Mouse (Mus musculus) midbrain, postnatal 0 days (tissue): ENCODE data around the gene Snx15. TPM values are rescaled to one million over a fixed set of nuclear protein-coding genes. Genes with fewer than 3 reads are reported as not detected.

Experiments used
- ATAC-seq: fragments of 200-750 bp; cut with Nextera tagmentation; 2 replicates; pipeline ENCODE4 v1.8.0; 2017; ENCODE audit warnings: moderate number of reproducible peaks, mild to moderate bottlenecking, moderate TSS enrichment, moderate library complexity; ENCODE audit not compliant: low FRiP score
- DNase-seq: peaks from one replicate; pipeline ENCODE4 v3.0.0-alpha.2; 2015; ENCODE audit warnings: low spot score
- H3K27ac ChIP-seq: fragments of 300-500 bp; sonication (generic); 2 replicates; pipeline ENCODE4 v1.5.1; 2014; ENCODE audit warnings: low read depth, mild to moderate bottlenecking, low read length, mixed read lengths
- H3K27me3 ChIP-seq: fragments of 300-500 bp; sonication (generic); 2 replicates; pipeline ENCODE4 v1.6.1; 2014; ENCODE audit warnings: low read length, control low read depth, mixed read lengths; ENCODE audit not compliant: insufficient read depth
- H3K36me3 ChIP-seq: fragments of 300-500 bp; sonication (generic); 2 replicates; pipeline ENCODE4 v1.6.1; 2014; ENCODE audit warnings: low read length, control low read depth, mixed read lengths; ENCODE audit not compliant: insufficient read depth
- H3K4me1 ChIP-seq: fragments of 300-500 bp; sonication (generic); 2 replicates; pipeline ENCODE4 v1.6.1; 2014; ENCODE audit warnings: mild to moderate bottlenecking, control low read depth, antibody characterized with exemption, low read length, mixed read lengths; ENCODE audit not compliant: insufficient read depth
- H3K4me2 ChIP-seq: fragments of 300-500 bp; sonication (generic); 2 replicates; pipeline ENCODE4 v1.6.1; 2014; ENCODE audit warnings: low read depth, mild to moderate bottlenecking, low read length, mixed read lengths; ENCODE audit not compliant: poor library complexity, severe bottlenecking
- H3K4me3 ChIP-seq: fragments of 300-500 bp; sonication (generic); 2 replicates; pipeline ENCODE4 v1.5.1; 2014; ENCODE audit warnings: low read depth, mild to moderate bottlenecking, low read length, moderate library complexity
- H3K9ac ChIP-seq: fragments of 300-500 bp; sonication (generic); replicated peaks from 2 replicates; pipeline ENCODE4 v1.6.1; 2014; ENCODE audit warnings: mild to moderate bottlenecking, low read length, moderate library complexity, mixed read lengths; ENCODE audit not compliant: poor library complexity, severe bottlenecking
- H3K9me3 ChIP-seq: fragments of 300-500 bp; sonication (generic); 2 replicates; pipeline ENCODE4 v1.6.1; 2016; ENCODE audit warnings: low read length, control low read depth
- CTCF ChIP-seq: IDR thresholded peaks from 2 replicates; pipeline ENCODE4 v1.5.1; 2016; ENCODE audit warnings: antibody characterized with exemption, mild to moderate bottlenecking
- WGBS: fragments of 180-500 bp; shearing (Covaris S2); extraction: QIAGEN DNeasy Blood & Tissue Kit; methylation state at CpG from one replicate; pipeline ENCODE4 v1.1.7; 2014; 5-methylcytosine and 5-hydroxymethylcytosine counted together
- polyA plus RNA-seq: library from polyadenylated mRNA; unstranded; fragments of >200 nt; fragmentation: Nextera tagmentation; extraction: Ambion mirVana; gene quantifications from 2 replicates; pipeline ENCODE4 v1.2.1, GENCODE M21; 2015
- total RNA-seq: library from RNA; depleted of rRNA; stranded (reverse); fragments of >200 nt; gene quantifications from 2 replicates; pipeline ENCODE4 v1.2.3, GENCODE M21; 2014; rRNA removed

Snx15 gene
- total and polyA plus RNA-seq, 2 experiments from 2014 or later = 51.0 to 66.1 TPM

GRCm38 (mm10) chr19:6073889-6074288 lies 54.2 kb downstream of the Snx15 start:
- Histone ChIP-seq H3K9ac (no peak overlapping the region), H3K4me1 (peaks cover 7% of the 10 kb centered on the region), H3K27ac (no peak overlapping the region), H3K27me3 (no peaks in the 10 kb centered on the region), H3K9me3 (no peaks in the 10 kb centered on the region), H3K4me2 (no peak overlapping the region), H3K36me3 (peaks cover 30% of the 10 kb centered on the region), H3K4me3 (no peak overlapping the region)
- DNase-seq (no peak), ATAC-seq (no peak)
- WGBS = 93% methylated on average over 5 of the region's 5 CpGs
- TF ChIP-seq CTCF = no peak

GRCm38 (mm10) chr19:6071261-6071660 lies 56.8 kb downstream of the Snx15 start:
- no peaks in the 10 kb centered on the region for H3K9me3 ChIP-seq
- H3K27me3 ChIP-seq = no peaks in the 10 kb centered on the region
- peaks cover 32% of the 10 kb centered on the region for H3K36me3 ChIP-seq
- DNase-seq (no peak), ATAC-seq (no peak)
- no peak overlapping the region for H3K4me3 ChIP-seq
- WGBS = 94% methylated on average over 19 of the region's 19 CpGs
- no peak overlapping the region for H3K9ac ChIP-seq
- peaks cover 7% of the 10 kb centered on the region for H3K4me1 ChIP-seq
- H3K27ac ChIP-seq = no peak overlapping the region
- no peak for TF ChIP-seq CTCF
- H3K4me2 ChIP-seq = no peak overlapping the region

- no peak for TF ChIP-seq CTCF
- Histone ChIP-seq H3K4me2 (no peak overlapping the region), H3K36me3 (peaks cover 32% of the 10 kb centered on the region), H3K27ac (no peak overlapping the region), H3K9ac (no peak overlapping the region), H3K27me3 (no peaks in the 10 kb centered on the region), H3K9me3 (no peaks in the 10 kb centered on the region), H3K4me3 (no peak overlapping the region), H3K4me1 (peaks cover 6% of the 10 kb centered on the region)
- no peak for ATAC-seq
- 93% methylated on average over 31 of the region's 31 CpGs for WGBS
- DNase-seq = no peak
Measured at GRCm38 (mm10) chr19:6070571-6071250, 57.4 kb downstream of the Snx15 start.

GRCm38 (mm10) chr19:6069851-6070250 lies 58.3 kb downstream of the Snx15 start:
- peaks cover 32% of the 10 kb centered on the region for H3K36me3 ChIP-seq
- 91% methylated on average over 10 of the region's 10 CpGs for WGBS
- H3K27ac ChIP-seq = no peak overlapping the region
- H3K4me1 ChIP-seq = peaks cover 6% of the 10 kb centered on the region
- no peaks in the 10 kb centered on the region for H3K27me3 ChIP-seq
- H3K9ac ChIP-seq = no peak overlapping the region
- H3K9me3 ChIP-seq = no peaks in the 10 kb centered on the region
- no peak for TF ChIP-seq CTCF
- H3K4me3 ChIP-seq = no peak overlapping the region
- H3K4me2 ChIP-seq = no peak overlapping the region
- ATAC-seq = no peak
- no peak for DNase-seq

Other genes with a start within 250 kb of the Snx15 start
- 9.0 and 11.4 TPM in 2 replicates for gene Tigd3, start 234.2 kb downstream of the Snx15 start, total RNA-seq
- 10.6 and 10.9 TPM in 2 replicates for gene Tigd3, start 234.2 kb downstream of the Snx15 start, polyA plus RNA-seq
- gene Dpf2, start 215.3 kb downstream of the Snx15 start, total RNA-seq = 52.9 and 84.7 TPM in 2 replicates
- gene Dpf2, start 215.3 kb downstream of the Snx15 start, polyA plus RNA-seq = 57.7 and 61.0 TPM in 2 replicates
- gene Cdc42ep2, start 203.5 kb downstream of the Snx15 start, total RNA-seq = 20.6 and 28.4 TPM in 2 replicates
- gene Cdc42ep2, start 203.5 kb downstream of the Snx15 start, polyA plus RNA-seq = 19.2 and 20.9 TPM in 2 replicates
- gene Pola2, start 164.1 kb downstream of the Snx15 start, total RNA-seq = 17.8 and 21.6 TPM in 2 replicates
- 16.7 and 16.9 TPM in 2 replicates for gene Pola2, start 164.1 kb downstream of the Snx15 start, polyA plus RNA-seq
- not detected in 2 replicates for gene Slc22a20, start 142.2 kb downstream of the Snx15 start, total RNA-seq
- gene Slc22a20, start 142.2 kb downstream of the Snx15 start, polyA plus RNA-seq = not detected in 2 replicates
- 7.9 and 13.2 TPM in 2 replicates for gene Capn1, start 112.4 kb downstream of the Snx15 start, total RNA-seq
- gene Capn1, start 112.4 kb downstream of the Snx15 start, polyA plus RNA-seq = 3.3 and 3.9 TPM in 2 replicates
- 27.8 and 36.3 TPM in 2 replicates for gene Syvn1, start 81.7 kb downstream of the Snx15 start, total RNA-seq
- 34.6 and 34.8 TPM in 2 replicates for gene Syvn1, start 81.7 kb downstream of the Snx15 start, polyA plus RNA-seq
- 34.7 and 37.3 TPM in 2 replicates for gene Mrpl49, start 70.5 kb downstream of the Snx15 start, total RNA-seq
- 50.0 and 55.8 TPM in 2 replicates for gene Mrpl49, start 70.5 kb downstream of the Snx15 start, polyA plus RNA-seq
- gene Fau, start 70.5 kb downstream of the Snx15 start, total RNA-seq = 494 and 628 TPM in 2 replicates
- 587 and 625 TPM in 2 replicates for gene Fau, start 70.5 kb downstream of the Snx15 start, polyA plus RNA-seq
- gene Znhit2, start 67.1 kb downstream of the Snx15 start, total RNA-seq = 53.3 and 59.1 TPM in 2 replicates
- gene Znhit2, start 67.1 kb downstream of the Snx15 start, polyA plus RNA-seq = 40.4 and 41.0 TPM in 2 replicates
- 79.5 and 98.1 TPM in 2 replicates for gene Tm7sf2, start 59.9 kb downstream of the Snx15 start, total RNA-seq
- gene Tm7sf2, start 59.9 kb downstream of the Snx15 start, polyA plus RNA-seq = 50.2 and 51.6 TPM in 2 replicates
- gene Vps51, start 51.1 kb downstream of the Snx15 start, total RNA-seq = 95.7 and 114 TPM in 2 replicates
- gene Vps51, start 51.1 kb downstream of the Snx15 start, polyA plus RNA-seq = 92.4 and 101 TPM in 2 replicates
- not detected in 2 replicates for gene Tmem262, start 48.3 kb downstream of the Snx15 start, total RNA-seq
- not detected in 2 replicates for gene Tmem262, start 48.3 kb downstream of the Snx15 start, polyA plus RNA-seq
- gene Gm28374, start 46.0 kb downstream of the Snx15 start, total RNA-seq = not detected in 2 replicates
- gene Gm28374, start 46.0 kb downstream of the Snx15 start, polyA plus RNA-seq = 0.81 and 1.1 TPM in 2 replicates
- 76.0 and 97.6 TPM in 2 replicates for gene Zfpl1, start 43.3 kb downstream of the Snx15 start, total RNA-seq
- 92.0 and 99.6 TPM in 2 replicates for gene Zfpl1, start 43.3 kb downstream of the Snx15 start, polyA plus RNA-seq
- gene Cdca5, start 43.3 kb downstream of the Snx15 start, total RNA-seq = 1.3 and 1.6 TPM in 2 replicates
- gene Cdca5, start 43.3 kb downstream of the Snx15 start, polyA plus RNA-seq = 1.6 and 1.8 TPM in 2 replicates
- gene AC131692.1, start 33.9 kb downstream of the Snx15 start, total RNA-seq = not detected in 2 replicates
- not detected in 2 replicates for gene AC131692.1, start 33.9 kb downstream of the Snx15 start, polyA plus RNA-seq
- 0.42 and 1.0 TPM in 2 replicates for gene Naaladl1, start 22.5 kb downstream of the Snx15 start, total RNA-seq
- gene Naaladl1, start 22.5 kb downstream of the Snx15 start, polyA plus RNA-seq = 0.41 and 0.53 TPM in 2 replicates
- gene Sac3d1, start 9.7 kb downstream of the Snx15 start, total RNA-seq = 66.6 and 73.1 TPM in 2 replicates
- gene Sac3d1, start 9.7 kb downstream of the Snx15 start, polyA plus RNA-seq = 52.6 and 53.1 TPM in 2 replicates
- not detected in 2 replicates for gene Batf2, start 12.7 kb upstream of the Snx15 start, total RNA-seq
- not detected in 2 replicates for gene Batf2, start 12.7 kb upstream of the Snx15 start, polyA plus RNA-seq
- 83.4 and 123 TPM in 2 replicates for gene Arl2, start 13.2 kb upstream of the Snx15 start, total RNA-seq
- 159 and 174 TPM in 2 replicates for gene Arl2, start 13.2 kb upstream of the Snx15 start, polyA plus RNA-seq
- not detected in 2 replicates for gene Majin, start 56.1 kb upstream of the Snx15 start, total RNA-seq
- 0.16 and 0.18 TPM in 2 replicates for gene Majin, start 56.1 kb upstream of the Snx15 start, polyA plus RNA-seq
- not detected in 2 replicates for gene Gpha2, start 98.1 kb upstream of the Snx15 start, total RNA-seq
- 0.31 TPM in 1 of 2 replicates, not detected in the other for gene Gpha2, start 98.1 kb upstream of the Snx15 start, polyA plus RNA-seq
- gene Ppp2r5b, start 107.6 kb upstream of the Snx15 start, total RNA-seq = 248 and 256 TPM in 2 replicates
- gene Ppp2r5b, start 107.6 kb upstream of the Snx15 start, polyA plus RNA-seq = 177 and 189 TPM in 2 replicates
- gene Atg2a, start 113.4 kb upstream of the Snx15 start, total RNA-seq = 34.3 and 38.2 TPM in 2 replicates
- gene Atg2a, start 113.4 kb upstream of the Snx15 start, polyA plus RNA-seq = 9.6 and 9.7 TPM in 2 replicates
- 117 and 139 TPM in 2 replicates for gene Ehd1, start 148.4 kb upstream of the Snx15 start, total RNA-seq
- gene Ehd1, start 148.4 kb upstream of the Snx15 start, polyA plus RNA-seq = 73.0 and 74.0 TPM in 2 replicates
- gene Cdc42bpg, start 178.2 kb upstream of the Snx15 start, total RNA-seq = 4.8 and 5.4 TPM in 2 replicates
- gene Cdc42bpg, start 178.2 kb upstream of the Snx15 start, polyA plus RNA-seq = 0.20 and 0.67 TPM in 2 replicates
- gene Men1, start 206.7 kb upstream of the Snx15 start, total RNA-seq = 59.6 and 85.6 TPM in 2 replicates
- 56.8 and 60.6 TPM in 2 replicates for gene Men1, start 206.7 kb upstream of the Snx15 start, polyA plus RNA-seq
- 70.6 and 86.8 TPM in 2 replicates for gene Map4k2, start 212.8 kb upstream of the Snx15 start, total RNA-seq
- 18.1 TPM in 2 replicates for gene Map4k2, start 212.8 kb upstream of the Snx15 start, polyA plus RNA-seq
- 70.5 and 92.2 TPM in 2 replicates for gene Sf1, start 235.4 kb upstream of the Snx15 start, total RNA-seq
- 90.2 and 95.5 TPM in 2 replicates for gene Sf1, start 235.4 kb upstream of the Snx15 start, polyA plus RNA-seq